Mouse (Mus musculus) liver, embryonic 15.5 days (tissue): ENCODE data around the gene Unc13d. TPM values are rescaled to one million over a fixed set of nuclear protein-coding genes. Genes with fewer than 3 reads are reported as not detected.
"Not testable (repeated sequence)": the region's sequence is repeated elsewhere in the genome, so short reads cannot be mapped to it uniquely, and the experiment has no call there.

ENCODE experiments used
- ATAC-seq: fragments of 200-750 bp; cut with Nextera tagmentation; 2 replicates; pipeline ENCODE4 v1.8.0; 2017; ENCODE audit warnings: moderate number of reproducible peaks, mild to moderate bottlenecking, moderate library complexity; ENCODE audit not compliant: insufficient read depth
- H3K27ac ChIP-seq: fragments of 300-500 bp; sonication (generic); replicated peaks from 2 replicates; pipeline ENCODE4 v1.5.1; 2015; ENCODE audit warnings: mild to moderate bottlenecking, inconsistent platforms
- H3K27me3 ChIP-seq: fragments of 300-500 bp; sonication (generic); 2 replicates; pipeline ENCODE4 v1.6.1; 2015; ENCODE audit warnings: mild to moderate bottlenecking, inconsistent platforms
- H3K36me3 ChIP-seq: fragments of 300-500 bp; sonication (generic); replicated peaks from 2 replicates; pipeline ENCODE4 v1.6.1; 2015; ENCODE audit warnings: moderate library complexity, mild to moderate bottlenecking, inconsistent platforms
- H3K4me1 ChIP-seq: fragments of 300-500 bp; sonication (generic); replicated peaks from 2 replicates; pipeline ENCODE4 v1.6.1; 2015; ENCODE audit warnings: inconsistent platforms
- H3K4me2 ChIP-seq: fragments of 300-500 bp; sonication (generic); 2 replicates; pipeline ENCODE4 v1.6.1; 2015; ENCODE audit warnings: moderate library complexity, mild to moderate bottlenecking, inconsistent platforms
- H3K4me3 ChIP-seq: fragments of 300-500 bp; sonication (generic); replicated peaks from 2 replicates; pipeline ENCODE4 v1.5.1; 2015; ENCODE audit warnings: mild to moderate bottlenecking, inconsistent platforms
- H3K9ac ChIP-seq: fragments of 300-500 bp; sonication (generic); 2 replicates; pipeline ENCODE4 v1.6.1; 2015; ENCODE audit warnings: moderate library complexity, mild to moderate bottlenecking, inconsistent platforms
- H3K9me3 ChIP-seq: fragments of 300-500 bp; sonication (generic); replicated peaks from 2 replicates; pipeline ENCODE4 v1.6.1; 2016; ENCODE audit warnings: inconsistent platforms
- WGBS: fragments of 180-500 bp; shearing (Covaris S2); methylation state at CpG from one replicate; pipeline ENCODE4 v1.1.7; 2015; ENCODE audit warnings: mixed read lengths; ENCODE audit not compliant: insufficient replicate concordance; 5-methylcytosine and 5-hydroxymethylcytosine counted together
- polyA plus RNA-seq: library from polyadenylated mRNA; unstranded; fragments of >200 nt; fragmentation: Nextera tagmentation; extraction: Ambion mirVana; gene quantifications from 2 replicates; pipeline ENCODE4 v1.2.1, GENCODE M21; 2015

The Unc13d gene
- 21.4 and 23.3 TPM in 2 replicates for polyA plus RNA-seq

DNA sequence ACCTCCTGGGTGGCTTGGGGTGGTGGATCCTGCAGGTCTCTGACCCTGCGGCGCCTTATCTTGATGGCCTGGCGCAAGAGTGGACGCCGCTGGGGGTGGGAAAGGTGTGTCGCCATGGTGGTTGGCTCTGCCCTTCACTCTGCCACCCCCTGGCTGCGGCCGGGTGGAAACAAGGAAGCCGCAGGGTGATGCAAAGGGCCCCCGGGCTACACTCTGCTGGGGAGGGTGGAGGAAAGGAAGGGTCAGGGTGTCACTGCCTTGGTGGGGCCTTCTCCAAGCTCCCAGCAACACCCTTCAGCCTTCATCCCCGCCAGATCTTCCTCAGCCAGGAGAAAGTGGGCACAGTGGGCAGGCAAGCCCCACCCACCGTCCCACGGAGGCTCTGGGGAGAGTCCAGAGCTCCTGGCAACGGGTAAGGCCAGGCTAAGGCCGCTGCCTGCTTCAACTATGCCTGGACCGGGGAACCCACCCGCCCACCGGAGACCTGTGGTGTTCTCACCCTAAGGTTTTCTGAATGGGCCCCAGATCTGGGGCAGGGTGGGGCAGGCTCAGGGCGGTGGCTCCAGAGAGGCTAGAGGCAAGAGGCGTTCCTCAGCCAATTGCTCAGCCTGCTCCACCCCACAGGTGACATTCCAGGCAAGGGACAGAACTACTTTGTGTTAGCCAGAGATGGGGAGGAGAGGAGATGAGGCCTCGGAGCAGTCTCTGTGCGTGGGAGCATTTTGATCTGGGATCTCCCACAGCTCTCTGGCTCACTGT lies at the start of gene Unc13d:
Gene Unc13d, minus strand, starts transcription at position 516 of the 759 bp plus-strand sequence.
- Histone ChIP-seq H3K4me1 (peaks cover 85% of the 10 kb centered on the region), H3K4me2 (peak within 1 kb of the TSS; percentile 88), H3K27ac (peak within 1 kb of the TSS; percentile 96), H3K4me3 (peak within 1 kb of the TSS; percentile 68), H3K9ac (peak within 1 kb of the TSS; percentile 85), H3K36me3 (peaks cover 50% of the 10 kb centered on the region), H3K9me3 (no peaks in the 10 kb centered on the region), H3K27me3 (no peaks in the 10 kb centered on the region)
- 14% methylated on average over 22 of the region's 22 CpGs for WGBS
- peak; percentile 89 for ATAC-seq

DNA sequence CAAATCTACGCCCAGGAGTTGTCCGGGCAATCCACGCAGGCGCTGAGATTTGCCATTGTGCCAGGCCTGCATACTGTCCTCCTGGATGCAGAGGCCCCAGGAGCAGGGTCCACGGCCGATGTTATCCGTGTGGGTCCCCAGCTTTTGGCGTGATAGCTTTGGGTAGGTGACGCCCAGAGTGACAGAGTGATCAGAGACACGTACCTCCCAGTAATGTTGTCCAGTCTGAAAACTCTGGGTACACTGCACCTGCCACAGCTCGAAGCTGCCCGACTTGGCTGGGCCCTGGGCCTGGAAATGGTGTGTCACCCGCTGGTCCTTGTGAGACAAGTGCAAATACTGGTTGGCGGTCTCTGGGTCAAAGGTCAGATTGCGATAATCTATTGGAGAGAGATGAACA lies 48.5 kb upstream of the Unc13d start:
- WGBS = 80% methylated on average over 15 of the region's 15 CpGs
- Histone ChIP-seq H3K4me2 (no peak overlapping the region), H3K27ac (no peak overlapping the region), H3K36me3 (peaks cover 25% of the 10 kb centered on the region), H3K27me3 (no peaks in the 10 kb centered on the region), H3K4me1 (peaks cover 44% of the 10 kb centered on the region), H3K4me3 (no peak overlapping the region), H3K9ac (no peak overlapping the region), H3K9me3 (no peaks in the 10 kb centered on the region)
- no peak for ATAC-seq

DNA sequence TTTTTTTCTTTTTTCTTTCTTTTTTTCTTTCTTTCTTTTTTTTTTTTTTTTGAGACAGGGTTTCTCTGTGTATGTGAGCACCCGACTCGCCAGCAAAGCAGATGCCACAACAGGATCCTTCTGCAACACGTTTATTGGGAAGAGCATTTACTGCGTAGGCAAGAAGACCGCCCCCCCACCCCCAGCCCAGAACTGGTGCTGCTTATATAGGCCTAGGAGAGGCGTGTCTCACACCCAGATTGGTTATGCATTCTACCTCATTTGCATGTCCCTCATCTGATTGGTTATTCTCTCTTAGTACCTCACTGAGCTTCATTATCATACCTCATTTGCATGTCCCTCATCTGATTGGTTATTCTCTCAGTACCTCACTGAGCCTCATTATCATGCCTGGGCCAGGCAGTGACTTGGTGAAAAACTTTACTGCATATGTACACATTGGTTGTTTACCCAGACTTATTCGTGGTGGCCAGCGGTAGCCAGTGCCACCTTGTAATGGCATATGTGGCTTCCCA lies 44.0 kb upstream of the Unc13d start:
- H3K4me3 ChIP-seq, H3K9me3 ChIP-seq, H3K27me3 ChIP-seq, H3K4me2 ChIP-seq, ATAC-seq, H3K9ac ChIP-seq: not testable (repeated sequence)
- Histone ChIP-seq H3K4me1 (peaks cover 12% of the 10 kb centered on the region), H3K36me3 (peaks cover 25% of the 10 kb centered on the region), H3K27ac (0 out of 2 replicates have a peak overlapping the region, but pooled peaks have one; percentile 34)
- WGBS = 78% methylated on average over 8 of the region's 8 CpGs

- Histone ChIP-seq H3K27me3 (no peaks in the 10 kb centered on the region), H3K27ac (no peak overlapping the region), H3K9me3 (no peaks in the 10 kb centered on the region), H3K4me3 (no peak overlapping the region), H3K9ac (no peak overlapping the region), H3K4me2 (no peak overlapping the region), H3K36me3 (0 out of 2 replicates have a peak, but pooled peaks cover 8% of the 10 kb centered on the region), H3K4me1 (peaks cover 7% of the 10 kb centered on the region; the same call in 1 of the 2 replicates)
- no peak for ATAC-seq
Measured at GRCm38 (mm10) chr11:116117819-116118218, 40.1 kb upstream of the Unc13d start.

DNA sequence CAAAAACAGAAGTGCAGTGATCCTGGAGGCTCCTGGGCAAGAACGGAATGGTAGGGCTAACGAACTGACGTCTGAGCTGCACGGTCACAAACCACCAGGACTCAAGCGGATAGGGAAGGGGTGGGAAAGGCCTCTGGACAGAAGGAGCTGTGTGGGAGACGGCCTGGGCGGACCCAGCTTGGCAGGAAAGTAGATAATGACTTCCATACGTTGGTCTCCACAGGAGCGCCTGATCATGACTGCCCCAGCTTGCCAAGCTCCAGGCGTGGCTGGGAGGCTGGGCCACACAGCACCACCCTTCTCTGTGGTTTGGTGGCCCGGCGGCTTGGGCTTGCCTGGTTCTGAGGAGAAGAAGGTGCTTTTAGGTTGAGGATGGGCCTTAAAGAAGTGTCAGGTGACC lies 39.5 kb upstream of the Unc13d start:
- no peak for ATAC-seq
- Histone ChIP-seq H3K36me3 (0 out of 2 replicates have a peak, but pooled peaks cover 4% of the 10 kb centered on the region), H3K4me2 (no peak overlapping the region), H3K4me1 (peaks cover 7% of the 10 kb centered on the region; the same call in 1 of the 2 replicates), H3K27ac (no peak overlapping the region), H3K4me3 (no peak overlapping the region), H3K9me3 (no peaks in the 10 kb centered on the region), H3K9ac (no peak overlapping the region), H3K27me3 (peaks cover under 1% of the 10 kb centered on the region)
- 44% methylated on average over 12 of the region's 12 CpGs for WGBS

DNA sequence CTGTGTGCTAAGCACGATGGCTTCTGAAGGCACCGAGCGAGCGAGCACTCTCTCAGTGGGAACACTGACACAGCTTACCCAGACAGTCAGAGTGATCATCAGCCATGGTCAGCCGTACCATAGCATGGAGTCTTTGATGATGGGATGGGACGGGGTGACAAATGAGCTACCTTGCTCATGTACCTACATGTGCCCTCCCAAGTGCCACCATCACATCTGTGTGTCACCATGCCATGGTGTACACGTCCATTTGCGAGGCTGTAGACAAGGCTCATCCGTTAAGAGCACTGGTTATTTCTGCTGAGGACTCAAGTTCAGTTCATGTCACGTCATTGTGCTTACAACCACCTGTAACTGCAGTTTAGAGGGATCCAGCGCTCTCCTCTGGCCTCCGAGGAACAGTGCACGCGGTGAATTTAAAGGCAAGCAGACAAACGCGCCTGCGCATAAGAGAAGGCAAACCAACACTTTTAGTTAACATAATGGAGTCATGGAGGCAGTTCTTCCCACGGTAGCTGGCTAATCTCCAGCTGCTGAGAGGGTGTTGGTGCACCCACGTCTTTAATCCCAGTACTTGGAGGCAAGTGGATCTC lies 33.9 kb upstream of the Unc13d start:
- ATAC-seq = no peak
- no peaks in the 10 kb centered on the region for H3K9me3 ChIP-seq
- no peak overlapping the region for H3K4me3 ChIP-seq
- H3K27me3 ChIP-seq = peaks cover 56% of the 10 kb centered on the region
- H3K36me3 ChIP-seq = no peaks in the 10 kb centered on the region
- WGBS = 83% methylated on average over 19 of the region's 19 CpGs
- no peak overlapping the region for H3K27ac ChIP-seq
- peaks cover 38% of the 10 kb centered on the region for H3K4me1 ChIP-seq
- H3K4me2 ChIP-seq = no peak overlapping the region
- H3K9ac ChIP-seq = no peak overlapping the region

- H3K4me2 ChIP-seq = no peak overlapping the region
- H3K4me3 ChIP-seq = no peak overlapping the region
- peaks cover 63% of the 10 kb centered on the region for H3K27me3 ChIP-seq
- H3K27ac ChIP-seq = no peak overlapping the region
- H3K9me3 ChIP-seq = no peaks in the 10 kb centered on the region
- no peak for ATAC-seq
- H3K36me3 ChIP-seq = no peaks in the 10 kb centered on the region
- peaks cover 44% of the 10 kb centered on the region for H3K4me1 ChIP-seq
- H3K9ac ChIP-seq = no peak overlapping the region
- 69% methylated on average over 4 of the region's 4 CpGs for WGBS
Measured at GRCm38 (mm10) chr11:116111067-116111466, 33.3 kb upstream of the Unc13d start.

DNA sequence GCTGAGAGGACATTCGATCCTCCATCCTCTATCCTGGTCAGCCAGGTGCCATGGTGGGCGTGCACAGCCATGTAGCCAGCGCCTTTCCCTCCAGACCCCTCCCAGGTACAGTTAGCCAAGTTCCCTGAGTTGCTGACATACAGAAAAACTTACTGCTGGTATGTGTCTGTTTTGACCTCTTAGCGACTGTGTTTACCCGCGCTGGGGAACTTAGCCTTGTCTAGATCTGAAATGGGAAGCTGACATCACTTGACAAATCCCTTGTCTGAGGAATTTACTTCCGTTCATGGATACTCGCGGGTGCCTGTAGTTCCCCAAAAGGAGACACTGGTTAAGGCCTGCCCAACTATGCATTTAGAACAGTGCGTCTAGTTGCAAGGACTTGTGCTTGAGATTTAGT lies 32.8 kb upstream of the Unc13d start:
- Histone ChIP-seq H3K4me1 (peaks cover 48% of the 10 kb centered on the region), H3K27me3 (peaks cover 68% of the 10 kb centered on the region), H3K4me2 (peak overlapping the region; percentile 72), H3K27ac (0 out of 2 replicates have a peak overlapping the region, but pooled peaks have one; percentile 38), H3K4me3 (peak overlapping the region; percentile 56), H3K9ac (no peak overlapping the region), H3K9me3 (no peaks in the 10 kb centered on the region), H3K36me3 (no peaks in the 10 kb centered on the region)
- 0 out of 2 replicates have a peak, but pooled peaks have one; percentile 6 for ATAC-seq
- WGBS = 21% methylated on average over 10 of the region's 10 CpGs

GRCm38 (mm10) chr11:116110131-116110530 lies 32.4 kb upstream of the Unc13d start:
- peaks cover 48% of the 10 kb centered on the region for H3K4me1 ChIP-seq
- H3K27ac ChIP-seq = 0 out of 2 replicates have a peak overlapping the region, but pooled peaks have one; percentile 38

DNA sequence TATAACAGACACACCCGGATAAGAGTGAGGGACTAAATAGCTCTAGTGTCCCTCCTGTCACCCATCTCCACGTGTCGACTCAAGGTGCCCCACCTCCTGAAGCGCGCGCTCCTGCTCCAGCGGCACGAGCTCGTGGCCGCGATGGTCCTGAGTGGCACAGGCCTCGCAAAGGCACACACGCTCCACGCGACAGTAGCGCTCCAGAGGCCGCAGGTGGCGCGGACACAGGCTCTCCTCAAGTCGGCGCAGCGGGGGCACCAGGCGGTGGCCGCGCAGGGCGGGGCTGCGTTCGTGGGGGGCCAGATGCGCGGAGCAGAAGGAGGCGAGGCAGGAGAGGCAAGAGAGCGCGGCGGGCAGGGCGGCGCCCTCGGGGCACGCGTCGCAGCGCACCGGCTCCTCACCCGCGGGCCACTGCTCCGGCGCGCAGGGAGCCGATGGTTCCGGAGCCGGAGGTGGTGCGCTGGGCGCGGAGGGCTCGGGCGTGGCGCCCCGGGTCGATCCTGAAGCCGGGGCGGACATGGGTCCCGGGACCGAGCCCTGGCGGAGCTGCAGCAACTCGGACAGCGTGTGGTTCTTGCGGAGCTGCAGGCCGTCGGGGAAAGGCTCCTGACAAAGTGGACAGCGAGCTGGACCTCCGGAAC lies 31.8 kb upstream of the Unc13d start:
- peaks cover 51% of the 10 kb centered on the region for H3K4me1 ChIP-seq
- H3K27ac ChIP-seq = no peak overlapping the region
- peak overlapping the region; percentile 56 for H3K4me3 ChIP-seq
- H3K4me2 ChIP-seq = peak overlapping the region; percentile 72
- no peaks in the 10 kb centered on the region for H3K9me3 ChIP-seq
- H3K36me3 ChIP-seq = no peaks in the 10 kb centered on the region
- H3K27me3 ChIP-seq = peaks cover 68% of the 10 kb centered on the region
- no peak for ATAC-seq
- WGBS = under 1% methylated on average over 70 of the region's 70 CpGs
- peak overlapping the region; percentile 23; the same call in 1 of the 2 replicates for H3K9ac ChIP-seq

More at GRCm38 (mm10) chr11:116110131-116110530, 32.4 kb upstream of the Unc13d start:
- Histone ChIP-seq H3K9ac (peak overlapping the region; percentile 23; the same call in 1 of the 2 replicates), H3K9me3 (no peaks in the 10 kb centered on the region), H3K27me3 (peaks cover 68% of the 10 kb centered on the region), H3K36me3 (no peaks in the 10 kb centered on the region), H3K4me3 (peak overlapping the region; percentile 56), H3K4me2 (peak overlapping the region; percentile 72)
- peak; percentile 47 for ATAC-seq
- WGBS = 2% methylated on average over 35 of the region's 35 CpGs
